Mouse (Mus musculus) embryonic facial prominence, embryonic 10.5 days (tissue): Measurements from ENCODE around the gene Fam178b. TPM values are rescaled to one million over a fixed set of nuclear protein-coding genes. Genes with fewer than 3 reads are reported as not detected.
"Not testable (repeated sequence)": the region's sequence is repeated elsewhere in the genome, so short reads cannot be mapped to it uniquely, and the experiment has no call there.

Experiments used
- DNase-seq: peaks from one replicate; pipeline ENCODE4 v3.0.0-alpha.2; 2017; ENCODE audit warnings: low spot score
- H3K27ac ChIP-seq: fragments of 300-500 bp; sonication (generic); replicated peaks from 2 replicates; pipeline ENCODE4 v1.5.1; 2016; ENCODE audit warnings: mild to moderate bottlenecking
- H3K27me3 ChIP-seq: fragments of 300-500 bp; sonication (generic); replicated peaks from 2 replicates; pipeline ENCODE4 v1.6.1; 2016; ENCODE audit warnings: low read depth, mild to moderate bottlenecking; ENCODE audit not compliant: poor library complexity, severe bottlenecking
- H3K36me3 ChIP-seq: fragments of 300-500 bp; sonication (generic); replicated peaks from 2 replicates; pipeline ENCODE4 v1.6.1; 2016; ENCODE audit warnings: mild to moderate bottlenecking, moderate library complexity
- H3K4me1 ChIP-seq: fragments of 300-500 bp; sonication (generic); 2 replicates; pipeline ENCODE4 v1.6.1; 2016
- H3K4me3 ChIP-seq: fragments of 300-500 bp; sonication (generic); 2 replicates; pipeline ENCODE4 v1.5.1; 2016; ENCODE audit warnings: mild to moderate bottlenecking, moderate library complexity
- H3K9me3 ChIP-seq: fragments of 300-500 bp; sonication (generic); 2 replicates; pipeline ENCODE4 v1.6.1; 2016; ENCODE audit warnings: mild to moderate bottlenecking
- WGBS: fragments of 180-500 bp; shearing (Covaris S2); methylation state at CpG from one replicate; pipeline ENCODE4 v1.1.7; 2016; 5-methylcytosine and 5-hydroxymethylcytosine counted together
- polyA plus RNA-seq: library from polyadenylated mRNA; unstranded; fragments of >200 nt; fragmentation: Nextera tagmentation; extraction: Ambion mirVana; gene quantifications from 2 replicates; pipeline ENCODE4 v1.2.1, GENCODE M21; 2016

Fam178b gene
- polyA plus RNA-seq, 1 experiment from 2014 or later = 0.65 TPM

DNA sequence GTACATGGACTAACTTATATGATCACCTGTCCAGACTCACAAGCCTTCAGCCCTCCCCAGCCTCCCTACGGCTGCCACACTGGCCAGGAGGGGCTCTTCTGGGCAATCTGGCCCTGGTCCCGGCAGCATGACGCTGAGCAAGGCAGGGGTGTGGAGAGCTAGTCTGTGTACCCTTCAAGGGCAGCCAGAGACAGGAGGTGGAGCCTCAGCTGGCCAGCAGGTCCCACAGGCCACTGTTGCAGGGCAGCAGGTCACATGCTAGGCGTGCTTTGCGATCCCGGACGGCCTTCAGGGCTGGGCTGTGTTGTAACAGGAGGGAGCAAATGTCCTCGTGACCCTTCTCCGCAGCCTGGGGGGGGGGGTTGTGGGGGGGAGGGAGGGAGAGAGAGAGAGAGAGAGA is 143.8 kb downstream of the Fam178b start, which contains the start of gene Gm42417:
TSS of gene Gm42417 (minus strand) at position 244 of the 400 bp plus-strand sequence.
- H3K27me3 ChIP-seq = no peaks in the 10 kb centered on the region
- H3K36me3 ChIP-seq = peaks cover 48% of the 10 kb centered on the region
- no peaks in the 10 kb centered on the region for H3K9me3 ChIP-seq
- H3K27ac ChIP-seq = 0 out of 2 replicates have a peak within 1 kb of the TSS, but pooled peaks have one; percentile 3
- peak; percentile 48 for DNase-seq
- H3K4me3 ChIP-seq = no peak within 1 kb of the TSS
- 46% methylated on average over 9 of the region's 9 CpGs for WGBS
- peaks cover 18% of the 10 kb centered on the region for H3K4me1 ChIP-seq

DNA sequence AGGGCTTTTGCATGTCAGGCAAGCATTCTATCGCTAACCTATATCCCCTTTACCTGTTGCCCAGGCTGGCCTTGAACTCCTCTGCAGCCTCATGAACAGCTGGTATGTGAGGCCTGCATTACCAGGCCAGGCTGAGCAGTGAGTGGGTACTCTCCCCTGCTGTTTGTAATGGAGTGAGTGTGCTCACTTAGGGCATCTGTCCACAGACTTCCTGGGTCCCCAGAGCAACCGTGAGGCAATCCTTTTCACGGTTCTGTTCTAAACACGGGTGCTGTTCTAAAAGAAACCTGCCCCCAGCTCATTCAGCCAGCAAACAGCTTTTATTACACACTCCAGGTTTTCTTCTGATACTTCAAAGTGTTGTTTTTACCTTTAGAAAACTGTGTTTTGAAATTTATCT is 144.3 kb downstream of the Fam178b start:
- Histone ChIP-seq H3K36me3 (peaks cover 48% of the 10 kb centered on the region), H3K4me1 (peaks cover 23% of the 10 kb centered on the region), H3K4me3 (no peak overlapping the region), H3K9me3 (no peaks in the 10 kb centered on the region), H3K27me3 (no peaks in the 10 kb centered on the region), H3K27ac (no peak overlapping the region)
- no peak for DNase-seq
- WGBS = 88% methylated on average over 4 of the region's 4 CpGs

DNA sequence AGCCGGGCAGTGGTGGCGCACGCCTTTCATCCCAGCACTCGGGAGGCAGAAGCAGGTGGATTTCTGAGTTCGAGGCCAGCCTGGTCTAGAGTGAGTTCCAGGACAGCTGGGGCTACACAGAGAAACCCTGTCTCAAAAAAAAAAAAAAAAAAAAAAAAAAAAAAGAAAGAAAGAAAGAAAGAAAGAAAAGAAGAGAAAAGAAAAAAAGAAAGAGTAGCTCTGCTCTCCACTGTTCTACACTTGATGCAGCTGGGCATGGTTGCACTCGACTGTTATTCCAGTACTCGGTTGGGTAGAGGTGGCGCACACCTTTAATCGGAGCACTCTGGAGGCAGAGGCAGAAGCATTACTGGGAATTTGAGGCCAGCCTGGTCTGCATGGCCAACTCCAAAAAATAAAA is 146.2 kb downstream of the Fam178b start, which contains the start of gene Ankrd23:
TSS of gene Ankrd23 (minus strand) at position 101 of the 400 bp plus-strand sequence.
- WGBS = 95% methylated on average over 9 of the region's 9 CpGs

DNA sequence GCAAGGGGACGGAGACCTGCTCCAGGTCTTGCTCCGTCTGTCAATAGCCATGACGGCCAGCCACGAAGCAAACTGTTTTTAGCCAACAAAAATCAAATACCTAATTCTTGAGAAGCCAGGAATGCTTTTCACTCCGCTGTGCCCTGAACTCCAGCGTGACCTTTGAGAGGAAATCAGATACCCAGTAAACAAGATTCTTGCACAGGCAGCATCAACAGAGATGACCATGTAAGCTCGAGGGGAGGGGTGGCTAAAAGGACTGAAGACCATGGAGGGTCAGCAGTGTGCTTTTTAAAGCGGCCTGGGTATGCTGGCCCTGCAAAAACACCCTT is 146.6 kb downstream of the Fam178b start:
- Histone ChIP-seq H3K27me3 (no peaks in the 10 kb centered on the region), H3K27ac (no peak overlapping the region), H3K4me3 (no peak overlapping the region), H3K36me3 (peaks cover 40% of the 10 kb centered on the region), H3K4me1 (peaks cover 30% of the 10 kb centered on the region), H3K9me3 (no peaks in the 10 kb centered on the region)
- 62% methylated on average over 8 of the region's 8 CpGs for WGBS
- no peak for DNase-seq

More for the DNA sequence above, 146.2 kb downstream of the Fam178b start, which contains the start of gene Ankrd23:
- H3K27me3 ChIP-seq, H3K9me3 ChIP-seq, H3K27ac ChIP-seq, DNase-seq, H3K4me3 ChIP-seq: not testable (repeated sequence)
- H3K36me3 ChIP-seq = peaks cover 40% of the 10 kb centered on the region
- H3K4me1 ChIP-seq = peaks cover 30% of the 10 kb centered on the region

DNA sequence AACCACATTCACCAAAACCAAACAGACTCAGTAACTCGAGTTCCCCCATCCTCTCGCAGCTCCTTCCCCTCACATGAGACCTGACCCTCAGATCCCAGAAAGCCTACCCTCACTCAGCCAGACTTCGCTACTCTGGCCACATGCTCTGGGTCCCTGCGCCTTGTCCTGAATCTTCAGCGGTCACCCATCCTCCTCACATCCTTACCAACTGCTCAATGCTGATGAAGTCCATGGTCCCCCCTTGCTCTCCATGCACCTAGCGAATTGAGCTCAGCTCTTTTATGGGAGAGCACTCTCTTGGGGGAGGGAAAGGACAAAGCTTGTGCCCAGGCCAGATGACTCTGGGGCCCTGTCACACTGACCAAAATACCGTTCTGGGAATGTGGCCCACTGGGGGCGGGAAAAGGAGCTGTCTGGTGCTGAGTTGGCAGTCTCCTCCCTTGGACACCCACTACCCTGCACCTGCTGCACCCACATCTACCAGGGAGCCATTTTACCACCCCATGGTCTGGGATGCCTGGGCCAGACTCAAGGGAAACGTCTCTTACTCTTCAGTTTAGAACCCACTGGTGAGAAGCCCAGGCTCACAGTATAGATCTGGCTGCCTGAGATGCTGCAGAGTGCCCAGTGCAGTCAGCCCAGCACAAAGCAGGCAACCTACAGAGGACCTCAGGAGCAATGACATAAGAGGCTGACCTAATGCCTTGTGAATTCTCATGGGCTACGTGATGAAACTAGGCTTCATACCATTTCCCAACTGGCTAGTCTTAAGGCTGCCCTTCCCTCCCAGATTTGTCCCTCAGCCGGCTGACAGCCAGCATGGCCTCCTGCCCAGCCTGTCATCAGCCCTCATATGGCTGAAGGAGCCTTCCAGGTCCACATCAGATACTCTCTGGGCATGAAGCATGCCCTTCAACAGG is 147.2 kb downstream of the Fam178b start:
- no peak overlapping the region for H3K27ac ChIP-seq
- no peaks in the 10 kb centered on the region for H3K27me3 ChIP-seq
- WGBS = 86% methylated on average over 11 of the region's 11 CpGs
- DNase-seq = no peak
- no peak overlapping the region for H3K4me3 ChIP-seq
- no peaks in the 10 kb centered on the region for H3K9me3 ChIP-seq
- peaks cover 30% of the 10 kb centered on the region for H3K4me1 ChIP-seq
- peaks cover 41% of the 10 kb centered on the region for H3K36me3 ChIP-seq

DNA sequence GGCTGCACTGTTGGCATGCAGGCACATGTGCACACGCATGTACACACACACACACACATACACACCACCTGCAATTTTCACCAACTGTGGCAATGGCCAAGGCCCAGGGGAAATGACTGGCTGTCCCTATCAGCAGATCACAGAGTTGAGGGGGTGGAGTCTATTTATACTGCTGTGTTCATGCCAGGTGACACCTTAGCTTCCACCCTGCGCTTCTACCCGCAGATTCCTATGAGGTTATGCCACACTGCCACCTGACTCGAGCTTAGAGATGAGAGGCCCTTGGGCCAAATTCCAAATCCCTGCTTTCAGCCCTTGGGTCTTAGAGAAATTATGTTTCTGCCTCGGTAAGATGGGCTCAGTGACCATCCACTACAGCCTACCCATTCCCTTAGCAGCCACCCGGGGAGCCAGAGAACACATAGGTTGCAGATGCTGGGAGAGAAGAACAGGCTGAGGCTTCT is 148.4 kb downstream of the Fam178b start:
- Histone ChIP-seq H3K36me3 (peaks cover 34% of the 10 kb centered on the region), H3K27ac (no peak overlapping the region), H3K4me1 (peaks cover 29% of the 10 kb centered on the region), H3K9me3 (no peaks in the 10 kb centered on the region), H3K27me3 (no peaks in the 10 kb centered on the region), H3K4me3 (no peak overlapping the region)
- DNase-seq = no peak
- WGBS = 81% methylated on average over 6 of the region's 6 CpGs

DNA sequence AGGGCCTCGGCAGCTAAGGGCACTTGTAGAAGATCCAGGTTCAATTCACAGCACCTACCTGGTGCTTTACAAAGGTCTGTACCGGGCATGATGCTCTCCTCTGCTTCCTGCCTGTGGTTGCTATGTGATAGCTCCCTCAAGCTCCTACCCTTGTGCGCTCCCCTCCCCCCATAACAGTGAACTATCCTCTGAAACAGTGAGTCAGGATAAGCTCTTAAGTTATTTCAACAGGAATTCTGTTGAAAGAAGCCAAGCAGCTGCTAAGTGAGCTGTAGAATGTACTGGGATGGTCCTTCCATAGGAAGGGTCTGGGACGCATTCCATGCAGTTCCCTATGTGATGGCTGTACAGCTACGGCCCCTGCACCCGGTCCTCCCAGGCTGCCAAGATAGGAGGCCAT is 149.4 kb downstream of the Fam178b start:
- H3K4me3 ChIP-seq = no peak overlapping the region
- 80% methylated on average over 6 of the region's 6 CpGs for WGBS
- no peak for DNase-seq
- peaks cover 27% of the 10 kb centered on the region for H3K36me3 ChIP-seq
- no peaks in the 10 kb centered on the region for H3K27me3 ChIP-seq
- H3K27ac ChIP-seq = no peak overlapping the region
- peaks cover 24% of the 10 kb centered on the region for H3K4me1 ChIP-seq
- H3K9me3 ChIP-seq = no peaks in the 10 kb centered on the region

DNA sequence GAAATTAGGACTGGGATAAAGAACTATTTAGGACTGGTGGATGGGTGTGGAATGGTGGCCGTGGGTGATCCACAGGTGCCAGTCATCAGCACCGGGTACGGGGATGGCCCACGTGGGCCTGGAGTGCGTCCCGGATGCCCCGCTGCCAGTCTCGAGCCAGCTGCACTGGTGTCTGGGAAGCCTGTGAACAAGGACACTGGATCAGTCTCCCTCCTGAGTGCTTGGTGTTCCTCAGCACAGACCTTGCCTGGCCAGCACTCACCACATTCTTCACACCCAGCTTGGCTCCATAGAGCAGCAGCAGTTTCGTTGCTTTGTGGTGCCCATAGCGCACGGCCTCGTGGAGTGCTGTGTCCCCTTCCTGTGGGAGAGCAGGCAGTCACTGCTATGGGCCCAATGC is 151.5 kb downstream of the Fam178b start:
- H3K4me1 ChIP-seq = peaks cover 22% of the 10 kb centered on the region
- DNase-seq = no peak
- H3K9me3 ChIP-seq = no peaks in the 10 kb centered on the region
- WGBS = 94% methylated on average over 12 of the region's 12 CpGs
- no peak overlapping the region for H3K27ac ChIP-seq
- H3K27me3 ChIP-seq = no peaks in the 10 kb centered on the region
- H3K36me3 ChIP-seq = peaks cover 34% of the 10 kb centered on the region
- no peak overlapping the region for H3K4me3 ChIP-seq

DNA sequence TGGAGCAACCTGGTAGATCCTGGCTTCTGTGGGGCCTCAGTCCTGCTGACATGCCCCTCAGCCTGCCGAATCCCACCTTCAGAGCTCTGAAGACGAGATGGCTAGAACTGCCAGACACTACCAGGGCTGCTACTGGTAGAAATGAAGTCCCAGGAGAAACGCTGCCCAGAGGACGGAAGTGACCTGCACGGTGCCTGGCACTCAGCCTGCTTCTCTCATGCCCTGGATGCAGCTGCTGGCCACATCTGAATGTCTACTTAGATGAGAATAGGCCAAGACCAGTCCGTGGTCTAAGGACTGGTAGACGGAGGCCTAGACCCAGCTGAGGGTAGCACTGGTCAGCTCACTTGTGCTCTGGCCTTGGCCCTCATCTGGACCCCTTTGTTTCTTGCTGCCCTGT is 152.0 kb downstream of the Fam178b start:
- H3K9me3 ChIP-seq = no peaks in the 10 kb centered on the region
- DNase-seq = no peak
- peaks cover 39% of the 10 kb centered on the region for H3K36me3 ChIP-seq
- WGBS = 93% methylated on average over 7 of the region's 7 CpGs
- H3K27me3 ChIP-seq = no peaks in the 10 kb centered on the region
- no peak overlapping the region for H3K27ac ChIP-seq
- H3K4me3 ChIP-seq = no peak overlapping the region
- peaks cover 17% of the 10 kb centered on the region for H3K4me1 ChIP-seq

DNA sequence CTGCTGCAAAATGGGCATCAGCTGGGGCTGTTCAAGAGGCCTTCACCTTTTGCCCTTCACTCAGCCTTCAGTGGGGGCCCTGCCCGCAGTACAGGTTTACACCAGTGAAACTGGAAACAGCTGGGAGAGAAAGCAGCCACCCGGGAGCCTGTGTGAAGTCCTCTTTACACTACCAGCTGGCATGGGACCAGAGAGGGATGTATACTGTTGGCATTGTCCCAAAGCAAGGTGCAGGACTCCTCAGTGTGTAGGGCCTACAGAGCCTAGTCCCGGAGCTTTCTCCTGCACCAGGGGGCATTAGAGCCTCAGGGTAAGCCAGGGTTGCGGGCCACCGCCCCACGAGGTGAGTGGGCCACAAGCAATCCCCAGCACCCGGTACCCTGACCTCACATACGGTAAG is 152.5 kb downstream of the Fam178b start:
- Histone ChIP-seq H3K27ac (no peak overlapping the region), H3K36me3 (peaks cover 44% of the 10 kb centered on the region), H3K27me3 (no peaks in the 10 kb centered on the region), H3K9me3 (no peaks in the 10 kb centered on the region), H3K4me1 (peaks cover 12% of the 10 kb centered on the region), H3K4me3 (no peak overlapping the region)
- DNase-seq = no peak
- WGBS = 81% methylated on average over 8 of the region's 8 CpGs

DNA sequence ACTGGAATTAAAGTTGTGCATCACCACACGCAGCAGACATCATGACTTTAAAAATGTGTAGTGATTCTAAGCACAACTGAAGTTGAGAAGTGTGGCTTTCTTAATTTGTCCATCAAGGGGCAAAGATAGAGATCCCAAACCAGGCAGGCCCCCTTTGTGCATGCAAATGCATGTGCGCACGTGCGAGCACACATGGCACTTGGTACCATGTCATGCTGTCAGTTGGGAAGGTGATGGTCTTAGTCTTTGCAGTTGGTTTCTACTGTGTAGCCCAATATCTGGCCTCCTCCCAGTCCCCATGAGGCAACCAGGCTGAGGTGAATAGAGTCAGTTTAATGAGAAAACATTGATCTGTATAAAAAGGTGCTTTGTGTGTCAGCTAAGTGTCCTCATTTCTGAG is 153.1 kb downstream of the Fam178b start:
- Histone ChIP-seq H3K36me3 (peaks cover 50% of the 10 kb centered on the region), H3K9me3 (no peaks in the 10 kb centered on the region), H3K27me3 (no peaks in the 10 kb centered on the region), H3K27ac (no peak overlapping the region), H3K4me3 (no peak overlapping the region), H3K4me1 (peaks cover 12% of the 10 kb centered on the region)
- no peak for DNase-seq
- 92% methylated on average over 4 of the region's 4 CpGs for WGBS

DNA sequence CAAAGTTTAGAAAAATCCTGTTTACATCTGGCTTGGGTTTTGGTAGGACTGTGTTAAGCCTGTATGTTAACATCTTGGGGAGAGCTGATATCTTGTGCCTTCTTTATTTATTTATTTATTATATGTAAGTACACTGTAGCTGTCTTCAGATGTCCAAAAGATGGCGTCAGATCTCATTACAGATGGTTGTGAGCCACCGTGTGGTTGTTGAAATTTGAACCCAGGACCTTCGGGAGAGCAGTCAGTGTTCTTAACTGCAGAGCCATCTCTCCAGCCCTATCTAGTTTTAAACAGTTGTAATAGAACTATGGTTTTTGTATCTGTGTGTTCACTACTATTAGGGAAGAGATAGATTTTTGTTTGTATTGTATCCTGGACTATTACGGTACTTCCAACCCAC is 153.7 kb downstream of the Fam178b start:
- Histone ChIP-seq H3K9me3 (no peaks in the 10 kb centered on the region), H3K27ac (no peak overlapping the region), H3K4me1 (peaks cover 12% of the 10 kb centered on the region), H3K4me3 (no peak overlapping the region), H3K36me3 (peaks cover 56% of the 10 kb centered on the region), H3K27me3 (no peaks in the 10 kb centered on the region)
- no peak for DNase-seq
- WGBS = 86% methylated on average over 4 of the region's 4 CpGs

DNA sequence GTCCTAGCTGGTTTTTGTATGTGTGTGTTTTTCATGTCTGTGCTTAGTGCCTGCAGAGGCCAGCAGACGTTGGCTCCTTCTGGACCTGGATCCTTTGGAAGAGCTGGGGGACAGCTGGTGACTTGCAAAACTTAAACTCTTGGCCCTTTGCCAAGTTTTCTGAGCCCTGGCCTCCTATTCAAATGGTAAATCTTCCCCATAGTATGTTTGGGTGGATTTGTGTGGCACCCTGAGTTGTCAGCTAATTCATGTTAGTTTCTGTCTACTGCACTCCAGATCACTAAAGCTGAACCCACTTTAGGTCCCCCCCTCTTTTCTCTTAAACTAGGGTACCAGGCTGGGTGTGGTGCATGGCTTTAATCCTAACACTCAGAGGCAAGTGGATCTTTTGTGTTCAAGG is 154.6 kb downstream of the Fam178b start:
- no peak for DNase-seq
- H3K36me3 ChIP-seq = peaks cover 66% of the 10 kb centered on the region
- H3K27ac ChIP-seq = no peak overlapping the region

More for the DNA sequence above, 154.6 kb downstream of the Fam178b start:
- H3K9me3 ChIP-seq = no peaks in the 10 kb centered on the region
- 72% methylated on average over 1 of the region's 1 CpGs for WGBS
- H3K27me3 ChIP-seq = no peaks in the 10 kb centered on the region
- no peak overlapping the region for H3K4me3 ChIP-seq
- H3K4me1 ChIP-seq = 0 out of 2 replicates have a peak, but pooled peaks cover 4% of the 10 kb centered on the region
